Mouse (Mus musculus) bone marrow macrophage, adult 2 months (primary cell): ENCODE data around the gene Vcl.

Experiments used
- CTCF ChIP-seq: IDR thresholded peaks from 2 replicates; pipeline ENCODE4 v1.5.1; 2012; ENCODE audit warnings: low read depth, mild to moderate bottlenecking, low read length, moderate library complexity
- POLR2A ChIP-seq: IDR thresholded peaks from 2 replicates; pipeline ENCODE4 v1.6.1; 2012; ENCODE audit warnings: mild to moderate bottlenecking, low read depth, low read length, borderline replicate concordance

GRCm38 (mm10) chr14:20997548-20997947 lies 68.3 kb downstream of the Vcl start:
- no peak for TF ChIP-seq POLR2A
- TF ChIP-seq CTCF = no peak
